Mouse (Mus musculus) small intestine, adult 2 months (tissue): Measurements from ENCODE around the gene Arpc5.

Source experiments
- CTCF ChIP-seq: fragments of 200-500 bp; IDR thresholded peaks from 2 replicates; pipeline ENCODE4 v1.5.1; 2012; ENCODE audit warnings: low read depth, mild to moderate bottlenecking, control low read depth, inconsistent platforms, low read length, moderate library complexity, mixed read lengths; ENCODE audit not compliant: insufficient replicate concordance, insufficient read length; ENCODE audit errors: extremely low read depth
- POLR2A ChIP-seq: fragments of 200-500 bp; IDR thresholded peaks from 2 replicates; pipeline ENCODE4 v1.6.1; 2012; ENCODE audit warnings: low read depth, mild to moderate bottlenecking, control low read depth, inconsistent platforms, low read length, moderate library complexity

GRCm38 (mm10) chr1:152726095-152726494 is 40.2 kb upstream of the Arpc5 start:
- TF ChIP-seq CTCF (no peak), POLR2A (no peak)
